Mouse (Mus musculus): Measurements from ENCODE around the gene Taar7b. TPM values are rescaled to one million over a fixed set of nuclear protein-coding genes. Genes with fewer than 3 reads are reported as not detected.

Taar7b gene
- polyA plus RNA-seq, 1 experiment from 2014 or later, result not detected

DNA sequence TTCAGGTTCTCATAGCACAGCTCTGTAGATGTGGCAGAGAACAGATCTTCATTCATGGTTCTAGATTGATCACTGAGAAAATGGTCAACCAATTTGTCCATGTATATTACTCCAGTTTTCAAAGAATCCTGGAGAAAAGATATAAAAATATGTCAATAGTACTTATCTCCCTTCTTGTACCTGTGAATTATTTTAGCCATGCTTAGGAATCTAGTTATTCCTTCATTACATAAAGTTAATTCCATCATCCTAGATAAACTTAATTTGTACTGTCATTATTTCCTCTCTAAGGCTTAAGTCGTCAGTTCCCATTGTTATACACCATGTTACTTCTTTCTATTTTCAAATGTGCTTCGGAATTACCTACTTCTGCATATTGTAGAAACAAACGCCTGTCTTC is 6.4 kb upstream of the Taar7b start, which contains the start of gene Taar7a:
TSS of gene Taar7a (minus strand) at position 101 of the 400 bp plus-strand sequence.
- Histone ChIP-seq H3K9me3 (no peaks in the 10 kb centered on the region), H3K36me3 (no peaks in the 10 kb centered on the region), H3K4me3 (replicated peaks) (no peak within 1 kb of the TSS), H3K4me2 (no peak within 1 kb of the TSS), H3K4me1 (no peaks in the 10 kb centered on the region), H3K9ac (no peak within 1 kb of the TSS), H3K27me3 (replicated peaks) (no peaks in the 10 kb centered on the region), H3K27ac (no peak within 1 kb of the TSS)
- 84% methylated on average over 3 of the region's 3 CpGs for WGBS
- no peak for ATAC-seq (ENCODE audit: insufficient read depth, low FRiP score, low read depth)

DNA sequence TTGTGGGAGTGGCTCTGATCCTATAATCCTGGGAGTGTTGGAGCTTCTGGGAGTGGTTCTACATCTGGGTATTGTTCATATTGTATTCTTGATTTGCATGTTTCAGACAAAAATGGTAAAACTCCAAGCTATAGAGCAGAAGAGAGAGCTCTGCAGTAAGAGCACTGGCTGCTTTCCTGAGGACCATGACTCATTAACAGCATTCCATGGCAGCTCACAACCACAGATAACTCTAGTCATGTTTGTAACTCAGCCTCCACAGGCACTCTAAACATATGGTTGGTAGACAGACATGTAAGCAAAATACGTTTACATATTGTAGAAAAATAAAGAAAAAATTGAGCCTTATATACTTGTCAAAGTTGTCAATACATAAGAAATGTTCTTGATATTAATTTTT is 6.7 kb downstream of the Taar7b start:
- WGBS, result 73% methylated on average over 1 of the region's 1 CpGs
- Histone ChIP-seq H3K36me3 (no peaks in the 10 kb centered on the region), H3K4me1 (no peaks in the 10 kb centered on the region), H3K9me3 (no peaks in the 10 kb centered on the region), H3K4me3 (replicated peaks) (no peak overlapping the region), H3K27ac (no peak overlapping the region), H3K9ac (no peak overlapping the region), H3K4me2 (no peak overlapping the region), H3K27me3 (replicated peaks) (no peaks in the 10 kb centered on the region)
- ATAC-seq (ENCODE audit: insufficient read depth, low FRiP score, low read depth), result no peak

DNA sequence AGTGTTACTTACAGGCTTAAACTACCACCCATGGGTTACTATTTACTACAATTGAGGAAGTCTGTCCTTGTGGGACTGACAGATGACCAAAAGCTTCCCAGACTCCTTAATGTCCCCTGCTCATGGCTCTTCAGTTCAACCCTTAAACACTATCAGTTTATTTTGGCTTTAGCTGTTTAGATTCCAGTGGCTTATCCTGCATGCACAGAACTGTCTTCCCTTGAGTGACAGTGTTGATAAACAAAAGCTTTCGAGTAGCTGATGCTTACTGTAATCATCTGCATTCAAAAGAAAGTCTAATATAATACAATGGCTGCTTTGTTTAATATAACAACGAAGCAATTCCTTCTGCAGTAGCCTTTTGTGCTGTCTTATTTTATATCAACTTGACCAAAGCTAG is 7.3 kb downstream of the Taar7b start:
- Histone ChIP-seq H3K27me3 (replicated peaks) (no peaks in the 10 kb centered on the region), H3K36me3 (no peaks in the 10 kb centered on the region), H3K4me3 (replicated peaks) (no peak overlapping the region), H3K9ac (no peak overlapping the region), H3K4me2 (no peak overlapping the region), H3K9me3 (no peaks in the 10 kb centered on the region), H3K4me1 (no peaks in the 10 kb centered on the region), H3K27ac (no peak overlapping the region)
- no peak; the same call in 1 of the 2 replicates for ATAC-seq (ENCODE audit: insufficient read depth, low FRiP score, low read depth)
- WGBS, result 28% methylated on average over 2 of the region's 2 CpGs

DNA sequence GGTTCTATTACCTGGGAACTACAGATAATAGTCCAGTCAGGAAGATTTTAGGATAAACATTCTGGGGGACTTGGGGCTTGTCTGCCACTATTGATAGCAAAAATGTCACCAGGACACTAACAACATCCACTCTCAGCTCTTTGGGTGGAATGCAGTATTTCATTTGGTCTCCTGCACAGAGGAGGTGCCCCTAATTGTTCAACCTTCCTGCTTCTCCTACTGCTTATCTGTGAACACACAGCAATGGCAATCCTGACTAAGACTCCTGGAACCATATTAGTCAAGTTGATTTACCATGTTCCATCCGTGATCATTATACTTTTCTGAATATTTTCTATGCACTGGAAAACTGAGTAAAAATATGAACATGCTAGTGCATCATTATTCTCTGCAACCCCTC is 8.4 kb downstream of the Taar7b start:
- ATAC-seq (ENCODE audit: insufficient read depth, low FRiP score, low read depth), result no peak
- Histone ChIP-seq H3K9me3 (no peaks in the 10 kb centered on the region), H3K27me3 (replicated peaks) (no peaks in the 10 kb centered on the region), H3K9ac (no peak overlapping the region), H3K36me3 (no peaks in the 10 kb centered on the region), H3K27ac (no peak overlapping the region), H3K4me3 (replicated peaks) (no peak overlapping the region), H3K4me1 (no peaks in the 10 kb centered on the region), H3K4me2 (no peak overlapping the region)
- 82% methylated on average over 1 of the region's 1 CpGs for WGBS

DNA sequence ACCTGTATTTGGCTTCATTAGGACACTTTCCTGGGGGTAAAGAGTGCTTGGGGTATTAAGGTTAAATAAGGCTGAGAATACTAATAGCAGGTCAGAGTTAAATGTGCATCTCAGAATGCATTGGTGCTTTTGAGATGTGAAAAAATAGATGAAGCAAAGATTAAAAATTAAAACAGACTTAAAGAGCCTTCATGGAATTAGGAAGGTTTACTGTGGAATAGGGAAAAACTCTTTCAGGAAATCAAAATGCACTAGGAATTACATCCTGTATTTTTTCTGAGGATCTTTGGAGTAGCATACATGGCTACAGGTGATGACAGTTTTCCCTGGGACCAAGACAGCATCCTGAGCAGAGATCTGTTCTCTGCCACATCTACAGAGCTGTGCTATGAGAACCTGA is 27.2 kb downstream of the Taar7b start, which contains the start of gene Taar7d:
TSS of gene Taar7d (plus strand) at position 301 of the 400 bp plus-strand sequence.
- H3K9ac ChIP-seq, result no peak within 1 kb of the TSS
- no peak within 1 kb of the TSS for H3K4me2 ChIP-seq
- no peaks in the 10 kb centered on the region for H3K27me3 ChIP-seq (replicated peaks)
- H3K4me1 ChIP-seq, result no peaks in the 10 kb centered on the region
- H3K9me3 ChIP-seq, result no peaks in the 10 kb centered on the region
- no peaks in the 10 kb centered on the region for H3K36me3 ChIP-seq
- no peak for ATAC-seq (ENCODE audit: insufficient read depth, low FRiP score, low read depth)
- H3K27ac ChIP-seq, result no peak within 1 kb of the TSS
- H3K4me3 ChIP-seq (replicated peaks), result no peak within 1 kb of the TSS

DNA sequence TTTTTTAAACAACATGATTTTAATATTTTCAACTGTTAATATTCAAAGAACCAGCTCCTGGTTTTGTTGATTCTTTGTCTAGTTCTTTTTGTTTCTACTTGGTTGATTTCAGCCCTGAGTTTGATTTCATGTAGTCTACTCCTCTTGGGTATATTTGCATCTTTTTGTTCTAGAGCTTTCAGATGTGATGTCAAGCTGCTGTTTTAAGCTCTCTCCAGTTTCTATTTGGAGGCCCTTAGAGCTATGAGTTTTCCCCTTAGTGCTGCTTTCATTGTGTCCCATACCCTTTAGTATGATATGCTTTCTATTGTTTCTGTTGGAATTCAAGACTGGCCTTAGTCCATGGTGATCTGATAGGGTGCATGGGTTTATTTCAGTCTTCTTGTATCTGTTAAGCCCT is 31.6 kb downstream of the Taar7b start:
- Histone ChIP-seq H3K9me3 (no peaks in the 10 kb centered on the region), H3K4me2 (no peak overlapping the region), H3K36me3 (no peaks in the 10 kb centered on the region), H3K4me3 (replicated peaks) (no peak overlapping the region), H3K4me1 (no peaks in the 10 kb centered on the region), H3K27me3 (replicated peaks) (no peaks in the 10 kb centered on the region), H3K9ac (no peak overlapping the region), H3K27ac (no peak overlapping the region)
- no peak for ATAC-seq (ENCODE audit: insufficient read depth, low FRiP score, low read depth)

DNA sequence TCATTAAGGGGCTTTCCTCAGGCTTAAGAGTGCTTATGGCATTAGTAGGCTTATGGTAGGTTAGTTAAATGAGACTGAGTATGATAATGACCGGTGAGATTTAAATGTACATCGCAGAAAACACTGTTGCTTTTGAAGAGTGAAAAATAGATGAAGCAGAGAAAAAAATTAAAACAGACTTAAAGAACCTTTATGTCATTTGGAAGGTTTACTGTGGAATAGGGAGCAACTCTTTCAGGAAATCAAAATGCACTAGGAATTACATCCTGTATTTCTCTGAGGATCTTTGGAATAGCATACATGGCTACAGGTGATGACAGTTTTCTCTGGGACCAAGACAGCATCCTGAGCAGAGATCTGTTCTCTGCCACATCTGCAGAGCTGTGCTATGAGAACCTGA is 37.6 kb downstream of the Taar7b start, which contains the start of gene Taar7e:
TSS of gene Taar7e (plus strand) at position 301 of the 400 bp plus-strand sequence.
- 89% methylated on average over 2 of the region's 2 CpGs for WGBS
- H3K9me3 ChIP-seq, result no peaks in the 10 kb centered on the region
- no peak within 1 kb of the TSS for H3K4me3 ChIP-seq (replicated peaks)
- H3K4me2 ChIP-seq, result no peak within 1 kb of the TSS
- no peak within 1 kb of the TSS for H3K27ac ChIP-seq
- no peaks in the 10 kb centered on the region for H3K36me3 ChIP-seq
- no peak for ATAC-seq (ENCODE audit: insufficient read depth, low FRiP score, low read depth)
- no peaks in the 10 kb centered on the region for H3K4me1 ChIP-seq
- H3K9ac ChIP-seq, result no peak within 1 kb of the TSS
- no peaks in the 10 kb centered on the region for H3K27me3 ChIP-seq (replicated peaks)

DNA sequence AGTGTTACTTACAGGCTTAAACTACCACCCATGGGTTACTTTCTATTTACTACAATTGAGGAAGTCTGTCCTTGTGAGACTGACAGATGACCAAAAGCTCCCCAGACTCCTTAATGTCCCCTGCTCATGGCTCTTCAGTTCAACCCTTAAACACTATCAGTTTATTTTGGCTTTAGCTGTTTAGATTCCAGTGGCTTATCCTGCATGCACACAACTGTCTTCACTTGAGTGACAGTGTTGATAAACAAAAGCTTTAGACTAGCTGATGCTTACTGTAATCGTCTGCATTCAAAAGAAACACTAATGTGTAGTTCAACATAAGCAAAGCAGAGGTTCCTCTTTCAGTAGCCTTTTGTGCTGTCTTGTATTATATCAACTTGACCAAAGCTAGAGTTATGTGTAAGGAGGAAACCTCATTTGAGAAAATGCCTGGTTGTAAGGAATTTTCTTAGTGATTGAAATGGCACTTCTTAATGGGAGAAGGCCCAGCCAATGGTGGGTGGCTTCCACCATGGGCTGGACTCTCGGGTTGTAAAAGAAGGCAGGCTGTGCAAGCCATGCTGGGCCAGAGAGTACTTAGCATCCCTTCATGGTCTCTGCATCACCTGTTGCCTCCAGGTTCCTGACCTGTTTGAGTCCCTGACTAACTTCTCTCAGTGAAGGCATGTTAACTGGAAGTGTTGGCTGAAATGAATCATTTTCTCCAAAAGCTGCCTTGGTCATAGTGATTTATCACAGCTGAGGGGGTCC is 40.6 kb downstream of the Taar7b start:
- Histone ChIP-seq H3K9ac (no peak overlapping the region), H3K36me3 (no peaks in the 10 kb centered on the region), H3K27ac (no peak overlapping the region), H3K4me3 (replicated peaks) (no peak overlapping the region), H3K4me1 (no peaks in the 10 kb centered on the region), H3K27me3 (replicated peaks) (no peaks in the 10 kb centered on the region), H3K4me2 (no peak overlapping the region), H3K9me3 (no peaks in the 10 kb centered on the region)
- WGBS, result 27% methylated on average over 2 of the region's 2 CpGs
- ATAC-seq (ENCODE audit: insufficient read depth, low FRiP score, low read depth), result no peak

DNA sequence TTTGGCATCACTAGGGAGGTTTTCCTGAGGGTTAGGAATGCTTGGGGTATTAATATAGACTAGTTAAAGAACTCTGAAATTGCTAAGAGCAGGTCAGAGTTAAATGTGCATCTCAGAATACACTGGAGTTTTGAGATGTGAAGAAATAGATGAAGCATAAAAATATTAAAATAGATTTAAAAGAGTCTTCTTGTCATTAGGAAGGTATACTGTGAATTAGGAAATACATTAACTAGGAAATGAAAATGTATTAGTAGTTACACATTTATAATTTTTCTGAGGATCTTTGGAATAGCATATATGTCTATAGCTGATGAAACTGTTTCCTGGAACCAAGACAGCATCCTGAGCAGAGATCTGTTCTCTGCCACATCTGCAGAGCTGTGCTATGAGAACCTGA is 49.5 kb downstream of the Taar7b start, which contains the start of gene Taar7f:
TSS of gene Taar7f (plus strand) at position 301 of the 400 bp plus-strand sequence.
- H3K4me1 ChIP-seq, result no peaks in the 10 kb centered on the region
- no peak for ATAC-seq (ENCODE audit: insufficient read depth, low FRiP score, low read depth)

More for the DNA sequence above, 49.5 kb downstream of the Taar7b start, which contains the start of gene Taar7f:
- Histone ChIP-seq H3K9me3 (no peaks in the 10 kb centered on the region), H3K4me2 (no peak within 1 kb of the TSS), H3K4me3 (replicated peaks) (no peak within 1 kb of the TSS), H3K36me3 (no peaks in the 10 kb centered on the region), H3K27ac (no peak within 1 kb of the TSS), H3K27me3 (replicated peaks) (no peaks in the 10 kb centered on the region), H3K9ac (no peak within 1 kb of the TSS)

Other genes with a start within 250 kb of the Taar7b start
- gene Rps12, start 212.7 kb upstream of the Taar7b start, polyA plus RNA-seq (2015; fragmentation: Nextera tagmentation; extraction: Ambion mirVana), result 150 and 170 TPM in 2 replicates
- 14.8 and 19.8 TPM in 2 replicates for gene Slc18b1, start 203.0 kb upstream of the Taar7b start, polyA plus RNA-seq (2015; fragmentation: Nextera tagmentation; extraction: Ambion mirVana)
- gene Vnn3, start 148.5 kb upstream of the Taar7b start, polyA plus RNA-seq (2015; fragmentation: Nextera tagmentation; extraction: Ambion mirVana), result 0.41 and 0.67 TPM in 2 replicates
- gene Vnn1, start 105.3 kb upstream of the Taar7b start, polyA plus RNA-seq (2015; fragmentation: Nextera tagmentation; extraction: Ambion mirVana), result 3.0 and 4.1 TPM in 2 replicates
- not detected in 2 replicates for gene Taar1, start 79.6 kb upstream of the Taar7b start, polyA plus RNA-seq (2015; fragmentation: Nextera tagmentation; extraction: Ambion mirVana)
- gene Taar2, start 61.4 kb upstream of the Taar7b start, polyA plus RNA-seq (2015; fragmentation: Nextera tagmentation; extraction: Ambion mirVana), result not detected in 2 replicates
- not detected in 2 replicates for gene Taar3, start 50.4 kb upstream of the Taar7b start, polyA plus RNA-seq (2015; fragmentation: Nextera tagmentation; extraction: Ambion mirVana)
- not detected in 2 replicates for gene Taar4, start 39.4 kb upstream of the Taar7b start, polyA plus RNA-seq (2015; fragmentation: Nextera tagmentation; extraction: Ambion mirVana)
- not detected in 2 replicates for gene Taar5, start 29.2 kb upstream of the Taar7b start, polyA plus RNA-seq (2015; fragmentation: Nextera tagmentation; extraction: Ambion mirVana)
- not detected in 2 replicates for gene Taar6, start 14.3 kb upstream of the Taar7b start, polyA plus RNA-seq (2015; fragmentation: Nextera tagmentation; extraction: Ambion mirVana)
- gene Taar7a, start 6.5 kb upstream of the Taar7b start, polyA plus RNA-seq (2015; fragmentation: Nextera tagmentation; extraction: Ambion mirVana), result not detected in 2 replicates
- not detected in 2 replicates for gene Taar7d, start 27.3 kb downstream of the Taar7b start, polyA plus RNA-seq (2015; fragmentation: Nextera tagmentation; extraction: Ambion mirVana)
- not detected in 2 replicates for gene Taar7e, start 37.7 kb downstream of the Taar7b start, polyA plus RNA-seq (2015; fragmentation: Nextera tagmentation; extraction: Ambion mirVana)
- not detected in 2 replicates for gene Taar7f, start 49.6 kb downstream of the Taar7b start, polyA plus RNA-seq (2015; fragmentation: Nextera tagmentation; extraction: Ambion mirVana)
- gene Taar8a, start 76.6 kb downstream of the Taar7b start, polyA plus RNA-seq (2015; fragmentation: Nextera tagmentation; extraction: Ambion mirVana), result not detected in 2 replicates
- not detected in 2 replicates for gene Taar8b, start 92.4 kb downstream of the Taar7b start, polyA plus RNA-seq (2015; fragmentation: Nextera tagmentation; extraction: Ambion mirVana)
- not detected in 2 replicates for gene Taar8c, start 102.0 kb downstream of the Taar7b start, polyA plus RNA-seq (2015; fragmentation: Nextera tagmentation; extraction: Ambion mirVana)
- 0.13 TPM in 1 of 2 replicates, not detected in the other for gene Taar9, start 109.6 kb downstream of the Taar7b start, polyA plus RNA-seq (2015; fragmentation: Nextera tagmentation; extraction: Ambion mirVana)
- gene Stx7, start 149.4 kb downstream of the Taar7b start, polyA plus RNA-seq (2015; fragmentation: Nextera tagmentation; extraction: Ambion mirVana), result 87.8 and 91.1 TPM in 2 replicates
- gene Moxd1, start 223.6 kb downstream of the Taar7b start, polyA plus RNA-seq (2015; fragmentation: Nextera tagmentation; extraction: Ambion mirVana), result 10.9 and 14.9 TPM in 2 replicates